Mouse (Mus musculus): ENCODE data around the gene Ttc17.

The Ttc17 gene

DNA sequence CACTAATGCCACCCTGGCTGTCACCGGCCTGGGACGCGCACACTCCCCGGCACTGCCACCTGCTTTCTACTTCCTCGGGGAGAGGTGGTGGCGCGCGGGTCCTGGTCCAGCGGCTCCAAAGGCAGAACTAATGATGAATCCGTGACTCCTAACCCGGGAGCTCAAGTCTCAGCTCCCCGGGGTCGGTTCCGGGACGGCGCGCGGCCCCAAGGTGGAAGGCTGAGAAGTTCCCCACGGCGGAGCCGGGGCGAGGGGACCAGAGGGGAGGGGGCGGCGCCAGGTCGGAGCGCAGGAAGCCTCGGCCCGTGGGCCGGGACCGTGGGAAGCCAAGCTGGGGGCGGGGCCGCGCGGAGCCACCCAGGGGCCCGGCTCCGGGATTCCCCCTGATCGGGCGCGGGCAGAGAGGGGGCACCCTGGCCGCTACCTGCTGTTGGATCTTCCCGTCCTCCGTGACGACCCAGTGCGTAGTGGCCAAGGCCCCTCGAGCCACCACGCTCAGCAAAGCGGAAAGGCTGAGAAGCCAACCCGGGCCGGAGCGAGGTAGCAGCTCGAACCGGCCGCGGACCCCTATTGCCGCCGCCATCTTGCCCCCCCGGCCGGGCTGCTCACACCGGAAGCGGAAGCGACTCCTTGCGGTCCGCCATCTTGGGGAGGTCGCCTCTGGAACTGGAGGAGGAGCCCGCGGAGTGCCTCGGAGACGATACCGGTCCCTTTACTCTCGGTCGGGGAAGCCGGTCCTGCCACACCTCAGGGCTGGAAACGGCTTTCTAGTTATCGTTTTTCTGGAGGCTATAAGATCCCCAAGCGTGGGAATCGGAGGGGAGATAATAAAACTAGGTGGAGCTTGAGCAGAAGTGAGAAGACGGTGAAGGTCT is at the start of gene Ttc17:
Gene Ttc17 (minus strand): TSS at position 607 of the 875 bp plus-strand sequence.
- Histone ChIP-seq H3K4me1 (replicated peaks; ENCODE audit: low read depth, low read length) (peaks cover 26% of the 10 kb centered on the region), H3K4me3 (replicated peaks; ENCODE audit: low read length) (peak within 1 kb of the TSS; percentile 95), H3K36me3 (ENCODE audit: insufficient read depth, low read length) (peaks cover 28% of the 10 kb centered on the region), H3K9me3 (ENCODE audit: low read length) (peaks cover 3% of the 10 kb centered on the region; the same call in 1 of the 2 replicates), H3K27me3 (ENCODE audit: insufficient read depth, low read length) (no peaks in the 10 kb centered on the region)
- TF ChIP-seq POU5F1 (IDR thresholded peaks at IDR 0.05; ENCODE audit: borderline replicate concordance, low read length) (no peak), NANOG (IDR thresholded peaks at IDR 0.05; ENCODE audit: borderline replicate concordance, low read length) (no peak), CTCF (conservative IDR thresholded peaks at IDR 0.05; ENCODE audit: low read length) (no peak)

DNA sequence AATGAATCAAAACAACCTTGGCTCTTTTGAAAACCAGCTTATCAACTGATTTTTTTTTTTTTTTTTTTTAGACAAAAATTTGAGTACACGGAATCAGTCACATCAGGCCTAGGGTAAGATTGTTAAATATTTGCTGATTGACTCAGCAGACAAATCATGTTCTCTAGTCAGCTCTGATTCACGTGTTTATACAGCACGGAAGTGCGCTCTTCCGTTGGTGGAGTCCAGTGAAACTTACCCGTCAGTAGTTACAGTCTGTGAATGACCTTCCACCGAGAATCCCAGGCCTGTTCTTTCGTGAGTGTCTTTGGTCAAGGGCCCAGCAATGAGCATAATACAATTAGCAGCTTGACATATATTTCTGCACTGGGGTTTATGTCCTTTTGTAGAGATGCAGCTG is 43.2 kb upstream of the Ttc17 start:
- H3K4me3 ChIP-seq (replicated peaks; ENCODE audit: low read length) = no peak overlapping the region
- TF ChIP-seq NANOG (IDR thresholded peaks at IDR 0.05; ENCODE audit: borderline replicate concordance, low read length) = no peak
- no peak for TF ChIP-seq CTCF (conservative IDR thresholded peaks at IDR 0.05; ENCODE audit: low read length)
- no peak for TF ChIP-seq POU5F1 (IDR thresholded peaks at IDR 0.05; ENCODE audit: borderline replicate concordance, low read length)
- no peaks in the 10 kb centered on the region for H3K36me3 ChIP-seq (ENCODE audit: insufficient read depth, low read length)
- no peaks in the 10 kb centered on the region for H3K4me1 ChIP-seq (replicated peaks; ENCODE audit: low read depth, low read length)
- H3K9me3 ChIP-seq (ENCODE audit: low read length) = no peaks in the 10 kb centered on the region
- H3K27me3 ChIP-seq (ENCODE audit: insufficient read depth, low read length) = no peaks in the 10 kb centered on the region

DNA sequence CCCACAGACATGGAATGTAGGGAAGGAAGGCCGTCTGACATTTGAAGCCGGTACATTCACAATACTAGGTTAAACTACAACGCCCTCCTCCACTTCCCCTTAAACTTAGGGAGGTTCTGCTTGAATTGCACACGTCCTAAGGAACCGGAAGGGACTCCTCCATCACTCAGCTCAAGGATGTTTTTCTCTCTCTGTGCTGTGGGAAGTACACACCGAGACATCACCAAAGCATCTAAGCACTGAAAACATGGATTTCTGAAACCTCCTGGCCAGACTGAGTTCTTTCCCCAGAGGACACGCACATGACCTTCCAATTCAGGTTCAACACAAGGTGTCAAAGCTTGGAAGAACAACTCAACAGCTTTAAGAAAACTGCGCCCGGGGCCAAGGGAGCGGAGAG is 30.5 kb upstream of the Ttc17 start:
- peaks cover 54% of the 10 kb centered on the region for H3K4me1 ChIP-seq (replicated peaks; ENCODE audit: low read depth, low read length)
- H3K36me3 ChIP-seq (ENCODE audit: insufficient read depth, low read length) = peaks cover 10% of the 10 kb centered on the region; the same call in 1 of the 2 replicates
- no peak for TF ChIP-seq POU5F1 (IDR thresholded peaks at IDR 0.05; ENCODE audit: borderline replicate concordance, low read length)
- TF ChIP-seq NANOG (IDR thresholded peaks at IDR 0.05; ENCODE audit: borderline replicate concordance, low read length) = no peak
- no peak for TF ChIP-seq CTCF (conservative IDR thresholded peaks at IDR 0.05; ENCODE audit: low read length)
- H3K4me3 ChIP-seq (replicated peaks; ENCODE audit: low read length) = peak overlapping the region; percentile 96
- peaks cover 12% of the 10 kb centered on the region for H3K27me3 ChIP-seq (ENCODE audit: insufficient read depth, low read length)
- H3K9me3 ChIP-seq (ENCODE audit: low read length) = no peaks in the 10 kb centered on the region

DNA sequence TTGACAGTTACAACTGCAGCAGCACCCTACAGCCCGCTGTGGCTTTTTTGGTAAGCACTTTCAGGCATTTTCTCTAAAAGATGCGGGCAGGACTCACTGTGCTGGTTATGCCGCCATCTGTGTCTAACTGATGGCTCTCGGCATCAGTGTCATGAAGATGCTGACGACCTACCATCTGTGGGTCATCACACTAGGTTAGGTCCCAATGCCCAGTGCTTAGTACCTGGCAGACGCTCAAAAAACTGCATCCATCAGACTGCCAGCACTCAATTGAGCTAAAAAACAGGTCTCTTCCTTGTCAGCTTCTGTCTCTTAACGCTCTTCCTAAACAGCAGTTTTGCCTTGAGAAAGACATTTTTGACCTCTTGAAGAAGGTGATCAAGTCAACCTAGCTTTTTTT is 29.0 kb upstream of the Ttc17 start:
- Histone ChIP-seq H3K4me3 (replicated peaks; ENCODE audit: low read length) (0 out of 2 replicates have a peak overlapping the region, but pooled peaks have one; percentile 96), H3K27me3 (ENCODE audit: insufficient read depth, low read length) (peaks cover 3% of the 10 kb centered on the region; the same call in 1 of the 2 replicates), H3K4me1 (replicated peaks; ENCODE audit: low read depth, low read length) (peaks cover 60% of the 10 kb centered on the region), H3K36me3 (ENCODE audit: insufficient read depth, low read length) (peaks cover 21% of the 10 kb centered on the region), H3K9me3 (ENCODE audit: low read length) (no peaks in the 10 kb centered on the region)
- no peak for TF ChIP-seq POU5F1 (IDR thresholded peaks at IDR 0.05; ENCODE audit: borderline replicate concordance, low read length)
- no peak for TF ChIP-seq NANOG (IDR thresholded peaks at IDR 0.05; ENCODE audit: borderline replicate concordance, low read length)

DNA sequence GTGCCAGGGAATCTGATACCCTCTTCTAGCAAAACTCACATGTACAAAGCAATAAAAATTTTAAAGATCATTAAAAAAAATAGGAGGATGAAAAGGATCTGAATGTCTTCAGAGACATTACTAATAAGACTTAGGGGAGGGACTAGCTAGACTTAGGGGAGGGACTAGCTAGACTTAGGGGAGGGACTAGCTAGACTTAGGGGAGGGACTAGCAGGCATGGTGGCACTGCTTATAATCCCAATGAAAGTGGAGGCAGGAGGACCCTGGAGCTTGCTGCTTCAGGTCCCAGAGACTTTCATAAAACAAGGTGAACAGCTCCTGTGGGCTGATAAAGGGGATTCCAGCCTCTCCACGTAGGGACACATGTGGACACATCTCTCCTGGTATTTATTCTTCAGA is 28.3 kb upstream of the Ttc17 start:
- H3K4me1 ChIP-seq (replicated peaks; ENCODE audit: low read depth, low read length) = peaks cover 60% of the 10 kb centered on the region
- peaks cover under 1% of the 10 kb centered on the region; the same call in 1 of the 2 replicates for H3K27me3 ChIP-seq (ENCODE audit: insufficient read depth, low read length)
- no peak overlapping the region for H3K4me3 ChIP-seq (replicated peaks; ENCODE audit: low read length)
- TF ChIP-seq POU5F1 (IDR thresholded peaks at IDR 0.05; ENCODE audit: borderline replicate concordance, low read length) (no peak), CTCF (conservative IDR thresholded peaks at IDR 0.05; ENCODE audit: low read length) (no peak), NANOG (IDR thresholded peaks at IDR 0.05; ENCODE audit: borderline replicate concordance, low read length) (no peak)
- H3K36me3 ChIP-seq (ENCODE audit: insufficient read depth, low read length) = peaks cover 22% of the 10 kb centered on the region
- no peaks in the 10 kb centered on the region for H3K9me3 ChIP-seq (ENCODE audit: low read length)

DNA sequence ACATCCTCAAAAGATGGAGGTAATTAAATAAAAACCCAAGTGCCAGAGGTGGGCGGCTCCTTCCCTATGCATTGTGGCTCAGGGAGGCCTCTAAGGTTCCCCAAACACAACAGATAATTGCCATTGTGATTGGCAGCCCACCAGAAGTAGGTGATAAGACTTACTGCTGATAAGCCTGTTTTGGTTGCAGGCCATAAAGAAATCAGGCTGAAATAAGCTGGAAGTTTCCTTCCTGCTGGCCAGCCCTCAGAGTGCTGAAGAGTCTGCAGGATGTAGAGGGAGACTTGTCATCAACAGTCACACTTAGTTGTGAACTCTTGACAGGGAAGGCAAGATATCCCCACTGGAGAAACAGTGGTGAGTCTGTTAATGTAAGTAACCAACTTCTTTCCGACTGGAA is 25.7 kb upstream of the Ttc17 start:
- Histone ChIP-seq H3K27me3 (ENCODE audit: insufficient read depth, low read length) (no peaks in the 10 kb centered on the region), H3K36me3 (ENCODE audit: insufficient read depth, low read length) (peaks cover 37% of the 10 kb centered on the region), H3K9me3 (ENCODE audit: low read length) (no peaks in the 10 kb centered on the region), H3K4me1 (replicated peaks; ENCODE audit: low read depth, low read length) (peaks cover 56% of the 10 kb centered on the region), H3K4me3 (replicated peaks; ENCODE audit: low read length) (no peak overlapping the region)
- TF ChIP-seq POU5F1 (IDR thresholded peaks at IDR 0.05; ENCODE audit: borderline replicate concordance, low read length) (no peak), NANOG (IDR thresholded peaks at IDR 0.05; ENCODE audit: borderline replicate concordance, low read length) (no peak), CTCF (conservative IDR thresholded peaks at IDR 0.05; ENCODE audit: low read length) (no peak)

DNA sequence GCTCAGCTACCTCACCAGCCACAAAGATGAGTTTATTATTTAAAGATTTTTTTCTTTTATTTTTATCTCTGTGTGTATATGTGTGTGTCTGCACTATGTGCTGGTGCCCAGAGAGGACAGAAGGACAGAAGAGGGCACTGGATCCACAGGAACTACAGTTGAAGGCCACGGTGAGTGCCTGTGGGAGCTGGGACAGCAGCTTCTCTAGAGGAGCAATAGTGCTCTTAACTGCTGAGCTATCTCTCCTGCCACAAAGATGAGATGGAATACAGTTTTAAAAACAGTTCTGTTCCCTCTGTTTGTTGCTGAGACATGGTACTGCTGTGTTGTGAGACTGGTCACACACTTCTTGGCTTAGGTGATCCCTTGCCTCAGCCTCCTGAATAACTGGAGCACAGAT is 22.0 kb upstream of the Ttc17 start:
- Histone ChIP-seq H3K36me3 (ENCODE audit: insufficient read depth, low read length) (peaks cover 75% of the 10 kb centered on the region), H3K4me3 (replicated peaks; ENCODE audit: low read length) (no peak overlapping the region)
- no peak for TF ChIP-seq NANOG (IDR thresholded peaks at IDR 0.05; ENCODE audit: borderline replicate concordance, low read length)
- TF ChIP-seq CTCF (conservative IDR thresholded peaks at IDR 0.05; ENCODE audit: low read length) = no peak
- TF ChIP-seq POU5F1 (IDR thresholded peaks at IDR 0.05; ENCODE audit: borderline replicate concordance, low read length) = no peak

DNA sequence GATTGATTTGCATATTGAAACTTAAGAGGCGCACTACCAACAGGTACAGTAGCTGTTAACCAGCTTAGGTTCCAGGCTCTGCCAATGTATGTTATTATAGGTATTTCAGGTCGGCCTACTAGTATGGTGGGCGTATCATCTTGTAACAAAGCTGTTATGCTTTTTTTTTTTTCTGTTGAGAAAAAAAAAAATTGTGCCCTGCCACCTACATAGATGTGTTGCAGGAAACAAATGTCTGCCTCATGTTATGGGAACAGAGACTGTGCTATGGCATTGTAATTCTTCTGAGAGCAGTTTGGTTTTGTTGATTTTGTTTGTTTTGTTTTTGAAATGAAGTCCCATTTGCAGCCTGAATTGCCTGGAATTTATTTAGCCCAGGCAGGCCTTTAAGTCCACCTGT is 952 bp upstream of the Ttc17 start:
- Histone ChIP-seq H3K9me3 (ENCODE audit: low read length) (peaks cover 3% of the 10 kb centered on the region; the same call in 1 of the 2 replicates), H3K4me3 (replicated peaks; ENCODE audit: low read length) (peak overlapping the region; percentile 95), H3K36me3 (ENCODE audit: insufficient read depth, low read length) (peaks cover 39% of the 10 kb centered on the region), H3K27me3 (ENCODE audit: insufficient read depth, low read length) (no peaks in the 10 kb centered on the region), H3K4me1 (replicated peaks; ENCODE audit: low read depth, low read length) (peaks cover 26% of the 10 kb centered on the region)
- TF ChIP-seq NANOG (IDR thresholded peaks at IDR 0.05; ENCODE audit: borderline replicate concordance, low read length) = no peak
- no peak for TF ChIP-seq CTCF (conservative IDR thresholded peaks at IDR 0.05; ENCODE audit: low read length)
- no peak for TF ChIP-seq POU5F1 (IDR thresholded peaks at IDR 0.05; ENCODE audit: borderline replicate concordance, low read length)

More for the DNA sequence above, 22.0 kb upstream of the Ttc17 start:
- no peaks in the 10 kb centered on the region for H3K27me3 ChIP-seq (ENCODE audit: insufficient read depth, low read length)
- peaks cover 21% of the 10 kb centered on the region for H3K4me1 ChIP-seq (replicated peaks; ENCODE audit: low read depth, low read length)
- H3K9me3 ChIP-seq (ENCODE audit: low read length) = no peaks in the 10 kb centered on the region
